Mouse (Mus musculus) G1E (cell line): ENCODE measurements at regions not wholly inside any gene's neighbourhood (a gene's known extent, or its start where the extent isn't known, plus 50 kb on each side); places are given as distances from the start of the nearest gene placed in this dataset.

Experiments used
- CTCF ChIP-seq: IDR thresholded peaks from 2 replicates; pipeline ENCODE4 v1.5.1; 2012; ENCODE audit warnings: low read depth, low read length, inconsistent platforms, mixed read lengths
- POLR2AphosphoS5 ChIP-seq: IDR thresholded peaks from 2 replicates; pipeline ENCODE4 v1.6.1; 2012; ENCODE audit warnings: low read depth, low read length, inconsistent platforms; ENCODE audit not compliant: insufficient replicate concordance

DNA sequence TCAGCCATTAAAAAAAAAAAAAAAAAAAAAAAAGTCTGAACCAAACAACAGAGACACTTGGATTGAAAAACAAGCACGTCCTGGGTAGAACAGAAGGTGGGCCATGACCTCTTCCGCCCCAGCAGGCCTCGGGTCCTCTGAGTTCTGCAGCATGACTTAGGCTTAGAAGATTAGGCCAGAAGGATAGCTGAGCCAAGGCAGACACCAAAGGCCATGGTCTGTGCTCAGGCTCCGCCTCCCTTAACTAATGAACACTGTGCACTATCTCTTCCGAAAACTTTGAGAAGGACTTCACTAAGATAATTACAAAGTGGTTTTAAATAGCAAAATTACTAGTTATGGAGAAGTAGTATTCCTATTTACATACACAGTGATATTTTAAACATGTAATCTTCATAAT lies 97.8 kb downstream of the Gm10604 start:
- no peak for TF ChIP-seq CTCF
- no peak for TF ChIP-seq POLR2AphosphoS5
